Comparison of ENCODE assay signal across 15 mouse cellular contexts in genomic region chr19:42075051-42075450, GRCm38 (mm10). TPM values are rescaled to one million over a fixed set of nuclear protein-coding genes. Genes with fewer than 3 reads are reported as not detected.
"Had no signal": no experiment of that assay in that cellular context is flagged by ENCODE, and none has a peak within 500 bp of the region (broad histone marks: within the 10 kb centered on the region; RNA-seq: fewer than 3 reads in every experiment).

No protein-coding gene starts in this region.

- H3K27ac ChIP-seq: left cerebral cortex, adult 2 months; limb, embryonic 10.5 days; liver, embryonic 15.5 days; neural tube, embryonic 12.5 days; stomach, postnatal 0 days had no signal

- DNase-seq: lung, adult 2 months; lung, postnatal 36 days; midbrain, embryonic 14.5 days; thymus, postnatal 4 days had no signal

- ATAC-seq: lung, postnatal 0 days had no signal

- H3K9me3 ChIP-seq: limb, embryonic 10.5 days; liver, embryonic 15.5 days; neural tube, embryonic 12.5 days had no signal

- H3K27me3 ChIP-seq: liver, embryonic 15.5 days; neural tube, embryonic 12.5 days had no signal

- H3K4me1 ChIP-seq: limb, embryonic 10.5 days; neural tube, embryonic 12.5 days had no signal

- H3K4me3 ChIP-seq: left cerebral cortex, adult 2 months; limb, embryonic 10.5 days; liver, embryonic 15.5 days; neural tube, embryonic 12.5 days had no signal

- H3K9ac ChIP-seq: liver, embryonic 15.5 days; neural tube, embryonic 12.5 days had no signal

- H3K4me2 ChIP-seq: liver, embryonic 11.5 days; liver, embryonic 15.5 days; neural tube, embryonic 12.5 days had no signal

RNA-seq across cellular contexts. Expression of gene Morn4, which starts 11.1 kb away (rescaled TPM):
- total RNA-seq: monocyte, adult 5-6 weeks; neutrophil, adult 5-6 weeks had no signal

RNA-seq across cellular contexts. Expression of gene 4933411K16Rik, which starts 23.0 kb away (rescaled TPM):
- total RNA-seq: megakaryocyte progenitor cell, adult 5-6 weeks; neutrophil, adult 5-6 weeks had no signal
- polyA plus RNA-seq: midbrain, embryonic 14.5 days; neural tube, embryonic 12.5 days; stomach, postnatal 0 days had no signal

RNA-seq across cellular contexts. Expression of gene Hoga1, which starts 29.6 kb away (rescaled TPM):
- total RNA-seq: monocyte, adult 5-6 weeks; neutrophil, adult 5-6 weeks had no signal

RNA-seq across cellular contexts. Expression of gene Ankrd2, which starts 39.3 kb away (rescaled TPM):
- total RNA-seq: layer of hippocampus, postnatal 25 days; megakaryocyte progenitor cell, adult 5-6 weeks; monocyte, adult 5-6 weeks; neutrophil, adult 5-6 weeks had no signal
- polyA plus RNA-seq: limb, embryonic 10.5 days; liver, embryonic 11.5 days had no signal
